Mouse (Mus musculus): ENCODE results near the gene Snrnp48. TPM values are rescaled to one million over a fixed set of nuclear protein-coding genes. Genes with fewer than 3 reads are reported as not detected.

Snrnp48 gene
- 9.6 and 10.5 TPM in 2 replicates for total RNA-seq (2014; rRNA removed)
- polyA plus RNA-seq (2015; fragmentation: Nextera tagmentation; extraction: Ambion mirVana) = 17.8 and 21.2 TPM in 2 replicates

GRCm38 (mm10) chr13:38204702-38205482 lies at the start of gene Snrnp48:
Gene Snrnp48 (plus strand): TSS chr13:38204938.
- under 1% methylated on average over 59 of the region's 59 CpGs for WGBS
- no peaks in the 10 kb centered on the region for H3K9me3 ChIP-seq (ENCODE audit: low read length)
- H3K4me2 ChIP-seq (ENCODE audit: low read depth, low read length, poor library complexity, severe bottlenecking) = peak within 1 kb of the TSS; percentile 50
- TF ChIP-seq CTCF (IDR thresholded peaks at IDR 0.05) = peak; percentile 13; the same call in 1 of the 2 replicates
- DNase-seq (ENCODE audit: low spot score) (peak; percentile 95), ATAC-seq (ENCODE audit: low FRiP score) (peak; percentile 97)
- H3K4me1 ChIP-seq (ENCODE audit: insufficient read depth, low read length) = peaks cover 3% of the 10 kb centered on the region; the same call in 1 of the 2 replicates
- H3K4me3 ChIP-seq (ENCODE audit: low read depth, low read length) = peak within 1 kb of the TSS; percentile 77
- H3K36me3 ChIP-seq (ENCODE audit: insufficient read depth, low read length) = no peaks in the 10 kb centered on the region
- H3K27ac ChIP-seq (ENCODE audit: low read depth, low read length) = peak within 1 kb of the TSS; percentile 77
- no peaks in the 10 kb centered on the region for H3K27me3 ChIP-seq (ENCODE audit: insufficient read depth, low read length)
- H3K9ac ChIP-seq (replicated peaks; ENCODE audit: low read length, poor library complexity, severe bottlenecking) = peak within 1 kb of the TSS; percentile 69

GRCm38 (mm10) chr13:38155523-38155922 lies 49.2 kb upstream of the Snrnp48 start:
- H3K27me3 ChIP-seq (ENCODE audit: insufficient read depth, low read length) = peaks cover 45% of the 10 kb centered on the region
- WGBS = 0% methylated on average over 2 of the region's 2 CpGs
- ATAC-seq (ENCODE audit: low FRiP score) = no peak

GRCm38 (mm10) chr13:38157635-38158034 lies 47.1 kb upstream of the Snrnp48 start:
- WGBS = 31% methylated on average over 6 of the region's 6 CpGs
- no peaks in the 10 kb centered on the region for H3K36me3 ChIP-seq (ENCODE audit: insufficient read depth, low read length)
- ATAC-seq (ENCODE audit: low FRiP score) (no peak), DNase-seq (ENCODE audit: low spot score) (no peak)
- no peak overlapping the region for H3K4me3 ChIP-seq (ENCODE audit: low read depth, low read length)
- H3K4me1 ChIP-seq (ENCODE audit: insufficient read depth, low read length) = no peaks in the 10 kb centered on the region
- H3K27me3 ChIP-seq (ENCODE audit: insufficient read depth, low read length) = peaks cover 36% of the 10 kb centered on the region
- no peaks in the 10 kb centered on the region for H3K9me3 ChIP-seq (ENCODE audit: low read length)
- no peak for TF ChIP-seq CTCF (IDR thresholded peaks at IDR 0.05)
- H3K9ac ChIP-seq (replicated peaks; ENCODE audit: low read length, poor library complexity, severe bottlenecking) = no peak overlapping the region
- H3K4me2 ChIP-seq (ENCODE audit: low read depth, low read length, poor library complexity, severe bottlenecking) = no peak overlapping the region
- no peak overlapping the region for H3K27ac ChIP-seq (ENCODE audit: low read depth, low read length)

More at GRCm38 (mm10) chr13:38155523-38155922, 49.2 kb upstream of the Snrnp48 start:
- Histone ChIP-seq H3K4me2 (ENCODE audit: low read depth, low read length, poor library complexity, severe bottlenecking) (no peak overlapping the region), H3K27ac (ENCODE audit: low read depth, low read length) (no peak overlapping the region), H3K36me3 (ENCODE audit: insufficient read depth, low read length) (no peaks in the 10 kb centered on the region), H3K4me1 (ENCODE audit: insufficient read depth, low read length) (peaks cover 10% of the 10 kb centered on the region; the same call in 1 of the 2 replicates), H3K9me3 (ENCODE audit: low read length) (no peaks in the 10 kb centered on the region), H3K9ac (replicated peaks; ENCODE audit: low read length, poor library complexity, severe bottlenecking) (no peak overlapping the region), H3K4me3 (ENCODE audit: low read depth, low read length) (no peak overlapping the region)
- no peak for TF ChIP-seq CTCF (IDR thresholded peaks at IDR 0.05)
- DNase-seq (ENCODE audit: low spot score) = no peak

- 73% methylated on average over 2 of the region's 2 CpGs for WGBS
- H3K9me3 ChIP-seq (ENCODE audit: low read length) = no peaks in the 10 kb centered on the region
- no peak overlapping the region for H3K27ac ChIP-seq (ENCODE audit: low read depth, low read length)
- no peak for TF ChIP-seq CTCF (IDR thresholded peaks at IDR 0.05)
- DNase-seq (ENCODE audit: low spot score) (no peak), ATAC-seq (ENCODE audit: low FRiP score) (no peak)
- H3K4me1 ChIP-seq (ENCODE audit: insufficient read depth, low read length) = no peaks in the 10 kb centered on the region
- no peaks in the 10 kb centered on the region for H3K36me3 ChIP-seq (ENCODE audit: insufficient read depth, low read length)
- H3K9ac ChIP-seq (replicated peaks; ENCODE audit: low read length, poor library complexity, severe bottlenecking) = no peak overlapping the region
- no peak overlapping the region for H3K4me2 ChIP-seq (ENCODE audit: low read depth, low read length, poor library complexity, severe bottlenecking)
- no peak overlapping the region for H3K4me3 ChIP-seq (ENCODE audit: low read depth, low read length)
- peaks cover 14% of the 10 kb centered on the region for H3K27me3 ChIP-seq (ENCODE audit: insufficient read depth, low read length)
Measured at GRCm38 (mm10) chr13:38162002-38162401, 42.7 kb upstream of the Snrnp48 start.

- DNase-seq (ENCODE audit: low spot score) (peak; percentile 71), ATAC-seq (ENCODE audit: low FRiP score) (no peak)
- Histone ChIP-seq H3K9ac (replicated peaks; ENCODE audit: low read length, poor library complexity, severe bottlenecking) (no peak overlapping the region), H3K4me2 (ENCODE audit: low read depth, low read length, poor library complexity, severe bottlenecking) (no peak overlapping the region), H3K27me3 (ENCODE audit: insufficient read depth, low read length) (peaks cover 12% of the 10 kb centered on the region), H3K4me3 (ENCODE audit: low read depth, low read length) (no peak overlapping the region), H3K9me3 (ENCODE audit: low read length) (no peaks in the 10 kb centered on the region), H3K4me1 (ENCODE audit: insufficient read depth, low read length) (no peaks in the 10 kb centered on the region), H3K27ac (ENCODE audit: low read depth, low read length) (no peak overlapping the region), H3K36me3 (ENCODE audit: insufficient read depth, low read length) (no peaks in the 10 kb centered on the region)
- no peak for TF ChIP-seq CTCF (IDR thresholded peaks at IDR 0.05)
- WGBS = 44% methylated on average over 11 of the region's 11 CpGs
Measured at GRCm38 (mm10) chr13:38162668-38163067, 42.1 kb upstream of the Snrnp48 start.

- DNase-seq (ENCODE audit: low spot score) (peak; percentile 40), ATAC-seq (ENCODE audit: low FRiP score) (peak; percentile 3; the same call in 1 of the 2 replicates)
- no peak overlapping the region for H3K4me2 ChIP-seq (ENCODE audit: low read depth, low read length, poor library complexity, severe bottlenecking)
- TF ChIP-seq CTCF (IDR thresholded peaks at IDR 0.05) = no peak
- H3K4me3 ChIP-seq (ENCODE audit: low read depth, low read length) = no peak overlapping the region
- WGBS = 79% methylated on average over 11 of the region's 11 CpGs
- no peaks in the 10 kb centered on the region for H3K36me3 ChIP-seq (ENCODE audit: insufficient read depth, low read length)
- H3K9me3 ChIP-seq (ENCODE audit: low read length) = no peaks in the 10 kb centered on the region
- no peak overlapping the region for H3K27ac ChIP-seq (ENCODE audit: low read depth, low read length)
- H3K9ac ChIP-seq (replicated peaks; ENCODE audit: low read length, poor library complexity, severe bottlenecking) = no peak overlapping the region
- no peaks in the 10 kb centered on the region for H3K27me3 ChIP-seq (ENCODE audit: insufficient read depth, low read length)
- no peaks in the 10 kb centered on the region for H3K4me1 ChIP-seq (ENCODE audit: insufficient read depth, low read length)
Measured at GRCm38 (mm10) chr13:38164932-38165331, 39.8 kb upstream of the Snrnp48 start.
